In genomic region chr16:24296790-24297189, GRCm38 (mm10) we compare ENCODE assay signal across 9 mouse cellular contexts.
"Had no signal": no experiment of that assay in that cellular context is flagged by ENCODE, and none has a peak within 500 bp of the region (broad histone marks: within the 10 kb centered on the region; RNA-seq: fewer than 3 reads in every experiment).

No protein-coding gene starts in this region.

- H3K36me3 ChIP-seq: kidney, embryonic 15.5 days; limb, embryonic 10.5 days; liver, embryonic 15.5 days; lung, embryonic 15.5 days; midbrain, embryonic 13.5 days had no signal

- ATAC-seq: midbrain, embryonic 13.5 days had no signal

- H3K4me1 ChIP-seq: limb, embryonic 10.5 days; lung, embryonic 15.5 days; midbrain, embryonic 13.5 days had no signal

- H3K4me3 ChIP-seq: kidney, embryonic 15.5 days; left cerebral cortex, adult 2 months; limb, embryonic 10.5 days; liver, embryonic 15.5 days; lung, embryonic 15.5 days; midbrain, embryonic 13.5 days had no signal

- H3K27me3 ChIP-seq: kidney, embryonic 15.5 days; liver, embryonic 15.5 days; lung, embryonic 15.5 days; midbrain, embryonic 13.5 days had no signal

- H3K9ac ChIP-seq: kidney, embryonic 15.5 days; liver, embryonic 15.5 days; lung, embryonic 15.5 days; midbrain, embryonic 13.5 days had no signal

- H3K4me2 ChIP-seq: lung, embryonic 15.5 days; midbrain, embryonic 13.5 days had no signal

- DNase-seq: kidney, postnatal 14 days; right cerebral cortex, postnatal 14 days had no signal

- H3K27ac ChIP-seq: kidney, embryonic 15.5 days; left cerebral cortex, adult 2 months; limb, embryonic 10.5 days; liver, embryonic 15.5 days; lung, embryonic 15.5 days; midbrain, embryonic 13.5 days; stomach, postnatal 0 days had no signal

- H3K9me3 ChIP-seq: kidney, embryonic 15.5 days; limb, embryonic 10.5 days; liver, embryonic 15.5 days; lung, embryonic 15.5 days; midbrain, embryonic 13.5 days had no signal
